Mouse (Mus musculus): Measurements from ENCODE around the gene Gpd1l. TPM values are rescaled to one million over a fixed set of nuclear protein-coding genes. Genes with fewer than 3 reads are reported as not detected.
A peak's percentile ranks its signal among the peaks of the same experiment; 100 is the strongest.

Gene Gpd1l
- polyA plus RNA-seq, 1 experiment from 2014 or later = 10.6 TPM

DNA sequence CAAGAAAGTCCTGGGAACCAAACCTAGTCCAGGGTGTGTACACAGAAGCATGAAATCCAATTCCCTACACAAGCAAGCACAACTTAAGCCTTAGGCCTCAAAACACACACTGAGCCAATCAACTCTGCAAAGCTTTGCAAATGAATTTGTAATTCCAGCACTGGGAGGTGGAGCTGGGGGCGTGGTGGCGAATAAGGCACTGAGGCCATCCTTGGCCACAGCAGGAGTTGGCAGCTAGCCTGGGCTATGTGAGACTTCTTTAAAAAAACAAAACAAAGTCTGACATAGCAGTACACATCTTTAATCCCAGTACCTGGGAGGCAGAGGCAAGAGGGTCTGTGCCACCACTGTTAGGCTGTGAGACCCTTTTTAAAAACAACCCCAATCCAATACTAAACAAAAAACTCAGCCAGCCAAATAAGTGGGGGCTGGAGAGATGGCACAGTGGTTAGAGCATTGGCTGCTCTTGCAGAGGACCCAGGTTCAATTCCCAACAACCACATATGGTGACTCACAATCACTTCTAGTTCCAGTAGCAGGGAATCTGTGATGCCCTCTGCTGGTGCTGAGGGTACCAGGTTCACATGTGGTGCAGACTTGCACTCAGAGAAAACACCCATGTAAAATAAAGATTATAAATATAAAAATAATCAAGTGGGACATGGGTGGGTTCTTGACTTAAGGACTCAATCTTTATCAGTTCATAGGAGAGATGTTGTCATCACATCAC, 12.3 kb downstream of the Gpd1l start:
- Histone ChIP-seq H3K36me3 (peaks cover 15% of the 10 kb centered on the region), H3K27me3 (ENCODE audit: low read depth, poor library complexity, severe bottlenecking) (no peaks in the 10 kb centered on the region), H3K27ac (no peak overlapping the region), H3K9me3 (replicated peaks) (no peaks in the 10 kb centered on the region), H3K4me3 (no peak overlapping the region), H3K4me1 (peaks cover 7% of the 10 kb centered on the region)
- 92% methylated on average over 2 of the region's 2 CpGs for WGBS
- no peak for DNase-seq (ENCODE audit: low spot score)

DNA sequence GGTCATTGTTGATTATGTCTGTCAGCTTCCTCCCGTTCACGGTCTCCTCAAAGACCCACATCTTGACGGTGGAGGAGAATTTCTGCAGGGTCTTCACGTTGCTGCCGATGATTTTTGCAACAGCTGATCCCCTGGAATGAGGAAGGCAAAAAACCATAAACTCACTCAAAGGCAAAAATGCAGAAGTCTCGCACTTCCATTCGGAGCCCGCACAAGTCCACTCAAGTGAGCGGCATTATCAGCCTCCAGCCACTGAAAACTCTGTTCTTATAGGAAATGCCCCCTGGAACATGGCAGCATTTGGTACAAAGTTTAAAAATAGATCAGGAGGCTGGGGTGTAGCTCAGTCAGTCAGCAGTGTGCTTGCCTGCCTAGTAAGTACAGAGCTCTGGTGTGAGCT, 13.2 kb downstream of the Gpd1l start:
- Histone ChIP-seq H3K4me3 (no peak overlapping the region), H3K27me3 (ENCODE audit: low read depth, poor library complexity, severe bottlenecking) (no peaks in the 10 kb centered on the region)
- 91% methylated on average over 9 of the region's 9 CpGs for WGBS

DNA sequence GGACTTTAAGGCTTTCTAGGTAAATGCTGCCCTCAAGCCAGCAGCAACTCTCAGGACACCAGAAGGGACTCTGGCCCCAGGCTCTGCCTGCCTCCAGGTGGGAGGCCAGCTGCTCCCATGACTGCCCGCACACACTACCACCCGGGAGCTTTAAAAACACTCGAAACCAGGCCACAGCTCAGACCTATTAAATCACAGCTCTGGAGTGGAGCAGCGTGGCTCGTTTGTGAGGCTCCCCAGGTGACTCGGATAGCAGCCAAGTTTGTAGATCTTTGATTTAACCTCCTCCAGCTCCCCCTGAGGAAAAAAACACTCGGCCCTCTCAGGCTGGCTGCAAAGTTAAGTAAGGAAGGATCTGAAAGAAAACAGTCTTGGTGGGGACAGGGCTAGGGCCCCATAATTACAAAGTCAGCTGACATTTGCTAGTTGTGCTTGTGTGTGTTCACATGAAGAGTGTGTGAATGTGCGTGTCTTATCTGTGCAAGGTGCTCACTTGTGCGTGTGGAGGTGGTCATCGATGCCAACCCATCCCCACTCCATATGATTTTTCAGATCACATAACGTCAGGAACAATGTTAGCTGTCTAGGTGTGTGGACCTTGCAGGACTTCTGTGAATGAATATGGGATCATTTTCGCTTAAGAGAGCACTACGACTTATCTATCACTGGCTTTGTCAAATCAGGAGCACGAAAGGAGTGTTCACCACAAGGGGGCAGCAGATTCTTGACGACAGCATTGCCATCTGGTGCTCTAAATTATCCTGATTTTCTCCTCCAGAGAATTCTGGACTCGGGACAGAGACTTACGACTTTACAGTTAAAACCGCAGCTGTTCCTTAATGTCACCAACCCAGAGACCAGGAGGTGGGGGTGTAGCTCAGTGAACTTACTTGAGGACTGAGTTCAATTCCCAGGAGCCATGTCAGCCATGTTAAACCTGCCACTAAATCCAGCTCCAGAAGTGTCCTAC, 20.8 kb downstream of the Gpd1l start:
- Histone ChIP-seq H3K9me3 (replicated peaks) (no peaks in the 10 kb centered on the region), H3K27me3 (ENCODE audit: low read depth, poor library complexity, severe bottlenecking) (no peaks in the 10 kb centered on the region), H3K27ac (peak overlapping the region; percentile 53; the same call in 1 of the 2 replicates), H3K4me3 (no peak overlapping the region), H3K4me1 (peaks cover 12% of the 10 kb centered on the region; the same call in 1 of the 2 replicates), H3K36me3 (peaks cover 26% of the 10 kb centered on the region)
- DNase-seq (ENCODE audit: low spot score) = peak; percentile 86
- 61% methylated on average over 18 of the region's 18 CpGs for WGBS

More for the DNA sequence above, 13.2 kb downstream of the Gpd1l start:
- DNase-seq (ENCODE audit: low spot score) = no peak
- H3K36me3 ChIP-seq = peaks cover 17% of the 10 kb centered on the region
- H3K9me3 ChIP-seq (replicated peaks) = no peaks in the 10 kb centered on the region
- peaks cover 7% of the 10 kb centered on the region for H3K4me1 ChIP-seq
- no peak overlapping the region for H3K27ac ChIP-seq

DNA sequence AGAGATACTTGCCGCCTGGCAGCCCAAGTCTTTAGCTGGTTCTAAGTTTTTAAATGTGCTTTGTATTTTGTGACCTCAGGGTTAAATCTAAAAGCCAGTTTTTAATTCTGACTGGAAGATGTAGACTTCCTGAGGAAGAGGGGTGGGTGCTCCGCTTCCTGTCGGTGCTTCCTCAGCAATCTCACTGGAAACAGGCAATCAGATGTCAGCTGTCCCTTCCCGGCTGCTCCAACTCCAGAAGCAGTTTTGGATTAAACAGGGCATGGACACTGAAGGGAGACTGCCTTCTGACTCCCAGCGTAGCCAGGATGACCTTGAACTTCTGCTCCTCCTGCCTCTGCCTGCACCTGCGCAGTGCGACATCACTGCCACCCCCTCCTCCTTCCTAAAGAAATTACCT, 26.3 kb downstream of the Gpd1l start:
- Histone ChIP-seq H3K36me3 (peaks cover 16% of the 10 kb centered on the region), H3K27ac (no peak overlapping the region), H3K27me3 (ENCODE audit: low read depth, poor library complexity, severe bottlenecking) (no peaks in the 10 kb centered on the region), H3K4me3 (no peak overlapping the region), H3K4me1 (peaks cover 24% of the 10 kb centered on the region), H3K9me3 (replicated peaks) (no peaks in the 10 kb centered on the region)
- WGBS = 78% methylated on average over 7 of the region's 7 CpGs
- no peak for DNase-seq (ENCODE audit: low spot score)

DNA sequence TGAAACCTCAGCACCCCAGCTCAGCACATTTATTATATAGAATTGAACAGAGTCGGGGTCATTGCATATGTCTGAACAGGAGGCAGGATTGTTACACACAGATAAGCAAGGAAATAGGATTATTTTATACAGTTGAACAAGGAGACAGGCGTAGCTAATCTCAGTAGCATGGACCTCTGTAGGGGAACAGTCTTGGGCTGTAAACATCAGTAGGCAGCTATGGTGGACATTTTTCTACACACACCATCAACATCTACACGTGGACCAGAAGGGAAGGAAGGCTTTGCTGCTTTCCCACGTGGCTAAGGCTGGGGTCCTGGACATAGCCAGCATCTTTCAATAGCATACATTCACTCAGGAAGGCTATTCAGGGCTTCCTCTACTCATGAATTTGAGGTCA, 37.9 kb downstream of the Gpd1l start:
- Histone ChIP-seq H3K27ac (no peak overlapping the region), H3K4me1 (no peaks in the 10 kb centered on the region), H3K36me3 (no peaks in the 10 kb centered on the region), H3K9me3 (replicated peaks) (no peaks in the 10 kb centered on the region), H3K4me3 (no peak overlapping the region), H3K27me3 (ENCODE audit: low read depth, poor library complexity, severe bottlenecking) (no peaks in the 10 kb centered on the region)
- DNase-seq (ENCODE audit: low spot score) = no peak
- WGBS = 79% methylated on average over 4 of the region's 4 CpGs

DNA sequence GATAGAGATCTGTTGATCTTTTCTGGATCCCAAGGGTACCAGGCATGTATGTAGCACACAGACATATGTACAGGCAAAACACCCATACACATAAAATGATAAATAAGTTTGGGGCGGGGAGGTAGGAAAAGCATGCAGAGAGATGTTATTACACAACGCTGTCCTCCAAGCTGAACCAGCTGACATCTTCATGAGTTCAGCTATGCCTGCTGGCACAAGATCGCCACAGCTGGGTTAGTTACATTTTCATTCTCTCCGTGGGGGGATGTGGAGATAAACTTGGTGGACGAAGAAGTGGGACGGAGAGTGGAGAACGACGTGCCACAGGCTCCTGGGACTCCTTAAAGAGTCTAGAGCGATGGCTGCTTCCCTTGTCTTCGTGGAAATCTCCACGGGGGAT, 40.8 kb downstream of the Gpd1l start:
- Histone ChIP-seq H3K4me3 (no peak overlapping the region), H3K4me1 (no peaks in the 10 kb centered on the region), H3K27me3 (ENCODE audit: low read depth, poor library complexity, severe bottlenecking) (no peaks in the 10 kb centered on the region), H3K9me3 (replicated peaks) (no peaks in the 10 kb centered on the region), H3K27ac (no peak overlapping the region), H3K36me3 (no peaks in the 10 kb centered on the region)
- 92% methylated on average over 11 of the region's 11 CpGs for WGBS
- DNase-seq (ENCODE audit: low spot score) = no peak

DNA sequence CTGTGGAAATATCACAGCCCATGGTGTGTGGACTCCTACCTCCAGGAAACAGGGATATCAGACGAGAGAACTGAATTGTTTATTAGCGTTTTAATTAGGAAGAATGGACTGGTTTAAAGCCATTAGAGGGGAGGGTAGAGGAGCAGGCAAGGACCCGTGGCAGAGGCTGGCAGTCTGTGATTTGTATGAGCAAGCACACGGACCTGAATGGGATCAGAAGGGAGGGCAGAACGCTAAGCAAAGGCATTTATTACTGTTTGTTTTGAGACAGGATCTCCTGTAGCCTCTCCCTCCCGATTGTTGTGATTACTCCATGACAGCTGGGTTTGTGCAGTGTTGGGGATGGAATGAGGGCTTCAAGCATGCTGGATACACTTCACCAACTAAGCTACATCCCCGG, 43.4 kb downstream of the Gpd1l start:
- no peaks in the 10 kb centered on the region for H3K36me3 ChIP-seq
- no peak overlapping the region for H3K27ac ChIP-seq
- H3K4me3 ChIP-seq = no peak overlapping the region
- H3K4me1 ChIP-seq = no peaks in the 10 kb centered on the region
- H3K9me3 ChIP-seq (replicated peaks) = no peaks in the 10 kb centered on the region
- 49% methylated on average over 7 of the region's 7 CpGs for WGBS
- H3K27me3 ChIP-seq (ENCODE audit: low read depth, poor library complexity, severe bottlenecking) = no peaks in the 10 kb centered on the region
- DNase-seq (ENCODE audit: low spot score) = no peak

DNA sequence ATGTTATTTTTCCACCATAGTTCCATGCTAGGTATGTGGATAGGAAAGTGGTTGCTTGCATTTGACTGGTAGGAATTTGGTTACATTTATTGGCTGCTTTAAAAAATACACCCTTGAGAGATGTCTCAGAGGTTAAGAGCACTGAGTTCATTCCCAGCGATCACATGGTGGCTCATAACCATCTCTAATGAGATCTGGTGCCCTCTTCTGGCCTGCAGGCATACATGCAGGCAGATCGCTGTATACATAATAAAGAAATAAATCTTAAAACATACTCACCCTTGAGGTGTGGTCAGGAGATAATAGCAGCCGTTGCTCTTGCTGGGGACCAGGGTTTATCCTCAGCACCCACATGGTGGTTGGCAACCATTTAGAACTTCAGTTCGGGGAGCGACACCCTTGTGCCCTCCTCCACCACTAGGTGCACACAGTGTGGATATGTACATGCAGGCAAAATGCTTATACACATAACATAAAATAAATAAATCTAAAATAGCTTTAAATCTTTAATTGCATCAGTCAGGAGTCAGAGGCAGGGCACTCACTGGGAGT, 44.9 kb downstream of the Gpd1l start:
- Histone ChIP-seq H3K9me3 (replicated peaks) (no peaks in the 10 kb centered on the region), H3K4me3 (no peak overlapping the region), H3K27me3 (ENCODE audit: low read depth, poor library complexity, severe bottlenecking) (no peaks in the 10 kb centered on the region), H3K36me3 (no peaks in the 10 kb centered on the region), H3K27ac (no peak overlapping the region), H3K4me1 (no peaks in the 10 kb centered on the region)
- DNase-seq (ENCODE audit: low spot score) = no peak
- WGBS = 90% methylated on average over 5 of the region's 5 CpGs

DNA sequence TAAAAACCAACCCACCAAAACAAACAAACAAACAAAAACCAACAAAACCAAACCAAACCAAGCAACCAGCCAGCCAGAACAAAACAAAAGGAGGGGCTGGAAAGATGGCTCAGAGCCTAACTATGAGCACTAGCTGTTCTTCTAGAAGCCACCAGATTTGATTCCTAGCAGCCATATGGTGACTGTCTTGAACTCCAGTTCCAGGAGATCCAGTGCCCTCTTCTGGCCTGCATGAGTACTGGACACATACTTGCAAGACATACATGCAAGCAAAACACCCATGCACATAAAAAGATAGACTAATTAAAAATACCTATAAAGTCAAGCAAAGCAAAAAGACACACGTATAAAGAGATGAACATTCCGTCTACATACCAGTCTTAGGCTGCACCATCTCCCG, 46.1 kb downstream of the Gpd1l start:
- Histone ChIP-seq H3K4me3 (no peak overlapping the region), H3K27ac (no peak overlapping the region), H3K9me3 (replicated peaks) (no peaks in the 10 kb centered on the region), H3K27me3 (ENCODE audit: low read depth, poor library complexity, severe bottlenecking) (no peaks in the 10 kb centered on the region), H3K36me3 (no peaks in the 10 kb centered on the region), H3K4me1 (no peaks in the 10 kb centered on the region)
- 93% methylated on average over 3 of the region's 3 CpGs for WGBS
- DNase-seq (ENCODE audit: low spot score) = no peak

DNA sequence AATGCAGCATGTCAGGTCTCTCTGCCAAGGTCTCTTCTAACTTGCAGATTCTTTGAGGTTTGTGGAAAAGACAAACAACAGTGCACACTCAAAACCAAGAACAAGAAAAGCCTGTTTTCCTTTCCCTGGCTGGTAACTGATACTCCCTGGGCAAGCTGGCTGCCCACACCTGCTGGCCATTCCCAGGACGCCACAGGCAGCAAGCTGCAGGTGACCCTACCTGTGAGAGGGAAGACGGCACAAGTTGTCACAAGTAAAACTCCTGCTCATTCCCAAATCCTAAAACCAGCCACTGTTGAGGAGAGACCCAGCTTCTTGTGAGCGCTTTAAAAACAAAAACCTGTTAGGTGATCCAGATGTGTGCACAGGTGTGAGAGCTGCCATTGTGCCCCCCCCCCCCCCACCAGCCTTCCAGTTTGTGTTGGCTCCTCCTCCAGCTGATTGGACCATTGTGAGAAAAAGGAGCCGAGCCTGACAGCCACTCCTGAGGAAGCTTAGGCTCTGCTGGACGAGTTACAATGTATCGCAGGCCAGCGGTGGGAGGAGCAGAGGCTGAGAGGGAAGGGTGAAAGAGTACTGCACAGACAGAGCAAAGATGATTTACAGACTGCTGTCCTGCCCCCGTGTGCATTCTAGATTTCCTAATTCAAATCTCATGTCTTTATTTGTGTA, 47.7 kb downstream of the Gpd1l start:
- Histone ChIP-seq H3K9me3 (replicated peaks) (no peaks in the 10 kb centered on the region), H3K4me3 (no peak overlapping the region), H3K4me1 (no peaks in the 10 kb centered on the region), H3K36me3 (no peaks in the 10 kb centered on the region), H3K27ac (no peak overlapping the region), H3K27me3 (ENCODE audit: low read depth, poor library complexity, severe bottlenecking) (no peaks in the 10 kb centered on the region)
- DNase-seq (ENCODE audit: low spot score) = no peak
- 50% methylated on average over 8 of the region's 8 CpGs for WGBS

DNA sequence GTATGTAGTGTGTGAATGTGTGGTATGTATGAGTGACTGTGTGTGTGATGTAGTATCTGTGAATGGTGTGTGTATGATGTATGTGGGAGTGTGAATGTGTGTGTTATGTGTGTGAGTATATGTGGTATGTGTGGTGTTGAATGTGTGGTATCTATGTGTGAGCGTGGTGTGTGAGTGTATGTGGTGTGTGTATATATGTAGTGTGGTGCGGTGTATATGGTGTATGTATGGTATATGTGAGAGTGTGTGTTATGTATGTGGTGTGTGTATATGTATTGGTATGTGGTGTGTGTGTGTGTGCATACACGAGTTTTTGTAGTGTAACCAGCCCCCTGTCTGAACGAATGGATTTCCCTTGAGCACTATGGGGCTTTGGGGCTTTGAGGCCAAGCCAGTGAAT, 48.2 kb downstream of the Gpd1l start:
- no peaks in the 10 kb centered on the region for H3K27me3 ChIP-seq (ENCODE audit: low read depth, poor library complexity, severe bottlenecking)
- H3K4me3 ChIP-seq = no peak overlapping the region
- no peaks in the 10 kb centered on the region for H3K36me3 ChIP-seq
- H3K27ac ChIP-seq = no peak overlapping the region
- no peaks in the 10 kb centered on the region for H3K4me1 ChIP-seq
- no peak for DNase-seq (ENCODE audit: low spot score)
- WGBS = 85% methylated on average over 4 of the region's 4 CpGs
- no peaks in the 10 kb centered on the region for H3K9me3 ChIP-seq (replicated peaks)

DNA sequence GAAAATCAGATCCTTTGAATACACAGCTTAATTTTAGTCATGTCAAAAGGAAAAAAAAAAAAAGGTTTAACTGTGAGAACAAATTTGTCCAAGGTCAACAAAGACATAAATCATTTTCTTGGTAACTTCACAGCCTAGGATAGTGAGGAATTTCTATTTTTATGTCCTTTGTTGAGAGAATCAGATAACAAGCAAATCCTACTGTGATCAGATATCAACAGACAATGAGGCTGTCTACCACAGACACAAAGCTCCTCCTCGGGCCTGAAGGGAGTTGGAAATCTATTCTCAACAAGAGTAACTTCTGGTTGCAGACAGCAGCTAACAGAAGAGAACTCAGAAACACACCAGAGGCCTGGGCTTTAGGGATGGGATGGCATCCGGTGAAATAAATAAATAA, 51.8 kb downstream of the Gpd1l start:
- no peak overlapping the region for H3K27ac ChIP-seq
- no peaks in the 10 kb centered on the region for H3K9me3 ChIP-seq (replicated peaks)
- no peak overlapping the region for H3K4me3 ChIP-seq
- no peaks in the 10 kb centered on the region for H3K36me3 ChIP-seq
- no peaks in the 10 kb centered on the region for H3K27me3 ChIP-seq (ENCODE audit: low read depth, poor library complexity, severe bottlenecking)
- no peaks in the 10 kb centered on the region for H3K4me1 ChIP-seq
- WGBS = 94% methylated on average over 2 of the region's 2 CpGs
- DNase-seq (ENCODE audit: low spot score) = no peak

All from limb, embryonic 10.5 days (tissue).